Mouse (Mus musculus) thymus, adult 2 months (tissue): Measurements from ENCODE around the gene Cptp.

Source experiments
- CTCF ChIP-seq: fragments of 200-500 bp; IDR thresholded peaks from 2 replicates; pipeline ENCODE4 v1.5.1; 2012; ENCODE audit warnings: mild to moderate bottlenecking, control low read depth, low read length, moderate library complexity, borderline replicate concordance; ENCODE audit not compliant: control insufficient read depth, poor library complexity, insufficient read depth; ENCODE audit errors: extremely low read depth
- POLR2A ChIP-seq: fragments of 200-500 bp; IDR thresholded peaks from 2 replicates; pipeline ENCODE4 v1.6.1; 2012; ENCODE audit warnings: mild to moderate bottlenecking, low read length, control low read depth, moderate library complexity; ENCODE audit not compliant: control insufficient read depth, poor library complexity, insufficient read depth; ENCODE audit errors: extremely low read depth

GRCm38 (mm10) chr4:155891011-155891471 is 21.8 kb upstream of the Cptp start:
- TF ChIP-seq CTCF, result no peak
- TF ChIP-seq POLR2A, result no peak
